Comparison of ENCODE assay signal across 12 mouse cellular contexts in the genomic region with DNA sequence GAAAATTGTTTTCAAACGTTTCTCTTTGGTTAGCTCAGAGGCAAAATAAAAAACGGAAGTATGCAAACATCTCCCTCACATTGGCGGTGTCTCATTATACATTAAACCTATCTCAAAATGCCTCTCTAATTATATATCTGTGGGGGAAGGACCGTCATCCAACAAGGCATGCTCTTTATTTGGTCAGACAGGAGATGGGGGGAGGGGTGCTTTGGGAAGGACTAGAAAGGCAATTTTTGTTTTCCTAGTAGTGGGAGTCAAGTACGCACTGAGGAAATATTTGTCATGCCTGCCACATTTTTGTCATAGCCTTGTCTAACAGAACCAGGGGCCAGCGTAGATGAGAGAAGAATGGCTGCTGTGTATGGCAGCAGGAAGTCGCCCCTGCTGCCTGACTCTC. TPM values are rescaled to one million over a fixed set of nuclear protein-coding genes. Genes with fewer than 3 reads are reported as not detected.
DNase-seq lines count a peak whose midpoint lies in the region; ATAC-seq lines count a peak whose summit lies in the region.
"Had no signal": no experiment of that assay in that cellular context is flagged by ENCODE, and none has a peak within 500 bp of the region (broad histone marks: within the 10 kb centered on the region; RNA-seq: fewer than 3 reads in every experiment).

A gene (minus strand): TSS at position 101 of the 400 bp plus-strand sequence.

- H3K4me2 ChIP-seq in embryonic facial prominence, embryonic 11.5 days (ENCODE audit: low read depth, low read length) = no peak within 1 kb of the TSS
- no peak within 1 kb of the TSS for H3K4me2 ChIP-seq in lung, embryonic 15.5 days
- H3K4me2 ChIP-seq: hindbrain, embryonic 14.5 days had no signal

- no peak within 1 kb of the TSS for H3K9ac ChIP-seq in embryonic facial prominence, embryonic 11.5 days (replicated peaks; ENCODE audit: low read length)
- no peak within 1 kb of the TSS for H3K9ac ChIP-seq in lung, embryonic 15.5 days
- H3K9ac ChIP-seq: hindbrain, embryonic 14.5 days had no signal

- intact Hi-C loops in left cerebral cortex, postnatal 14 days (cut with DNase I) = no loop called here

- H3K36me3 ChIP-seq in embryonic facial prominence, embryonic 11.5 days (replicated peaks; ENCODE audit: control insufficient read depth, insufficient read depth, low read depth, low read length) = no peaks in the 10 kb centered on the region
- H3K36me3 ChIP-seq in embryonic facial prominence, embryonic 10.5 days (replicated peaks) = no peaks in the 10 kb centered on the region
- no peaks in the 10 kb centered on the region for H3K36me3 ChIP-seq in lung, embryonic 15.5 days

- WGBS in embryonic facial prominence, embryonic 11.5 days = 46% methylated on average over 7 of the region's 7 CpGs
- WGBS in embryonic facial prominence, embryonic 10.5 days = 53% methylated on average over 7 of the region's 7 CpGs
- 36% methylated on average over 7 of the region's 7 CpGs for WGBS in lung, embryonic 15.5 days

- H3K9me3 ChIP-seq in embryonic facial prominence, embryonic 11.5 days (replicated peaks; ENCODE audit: control insufficient read depth, low read length) = no peaks in the 10 kb centered on the region
- H3K9me3 ChIP-seq in embryonic facial prominence, embryonic 10.5 days = no peaks in the 10 kb centered on the region
- H3K9me3 ChIP-seq in lung, embryonic 15.5 days = no peaks in the 10 kb centered on the region

- no peak within 1 kb of the TSS for H3K4me3 ChIP-seq in embryonic facial prominence, embryonic 11.5 days (ENCODE audit: low read depth, low read length)
- H3K4me3 ChIP-seq in embryonic facial prominence, embryonic 10.5 days = no peak within 1 kb of the TSS
- H3K4me3 ChIP-seq in lung, embryonic 15.5 days = no peak within 1 kb of the TSS
- H3K4me3 ChIP-seq: myocyte had no signal

- peak; percentile 17 for DNase-seq in embryonic facial prominence, embryonic 11.5 days (ENCODE audit: low spot score)
- DNase-seq in embryonic facial prominence, embryonic 10.5 days (ENCODE audit: low spot score) = no peak
- DNase-seq in lung, adult 18-20 months = no peak
- DNase-seq in gastrocnemius, postnatal 25 days = no peak
- no peak for DNase-seq in left cerebral cortex, postnatal 14 days (ENCODE audit: low spot score in 2 of 2)
- DNase-seq in kidney, postnatal 25 days = no peak
- no peak for DNase-seq in ovary, adult 18-20 months (ENCODE audit: low spot score)
- DNase-seq: cerebellum, adult 9-11 months; spleen, adult 18-20 months had no signal

- H3K4me1 ChIP-seq in embryonic facial prominence, embryonic 11.5 days (ENCODE audit: control insufficient read depth, insufficient read depth, low read length) = no peaks in the 10 kb centered on the region
- peaks cover 8% of the 10 kb centered on the region for H3K4me1 ChIP-seq in embryonic facial prominence, embryonic 10.5 days
- 0 out of 2 replicates have a peak, but pooled peaks cover 3% of the 10 kb centered on the region for H3K4me1 ChIP-seq in lung, embryonic 15.5 days

- no peaks in the 10 kb centered on the region for H3K27me3 ChIP-seq in embryonic facial prominence, embryonic 11.5 days (ENCODE audit: control insufficient read depth, insufficient read depth, low read length)
- no peaks in the 10 kb centered on the region for H3K27me3 ChIP-seq in embryonic facial prominence, embryonic 10.5 days (replicated peaks; ENCODE audit: low read depth, poor library complexity, severe bottlenecking)
- no peaks in the 10 kb centered on the region for H3K27me3 ChIP-seq in lung, embryonic 15.5 days

- no peak within 1 kb of the TSS for H3K27ac ChIP-seq in embryonic facial prominence, embryonic 11.5 days (replicated peaks; ENCODE audit: low read depth, low read length)
- no peak within 1 kb of the TSS for H3K27ac ChIP-seq in embryonic facial prominence, embryonic 10.5 days (replicated peaks)
- no peak within 1 kb of the TSS for H3K27ac ChIP-seq in lung, embryonic 15.5 days
- H3K27ac ChIP-seq: hindbrain, embryonic 14.5 days had no signal

- ATAC-seq in embryonic facial prominence, embryonic 11.5 days (replicated peaks; ENCODE audit: insufficient number of reproducible peaks, low FRiP score, low TSS enrichment, low read depth) = no peak
- ATAC-seq in lung, embryonic 15.5 days (ENCODE audit: borderline replicate concordance, extremely low read depth, low FRiP score, low TSS enrichment) = no peak

RNA-seq across cellular contexts. Expression of the gene that starts here (rescaled TPM):
- 3.5 and 4.5 TPM in 2 replicates for polyA plus RNA-seq in embryonic facial prominence, embryonic 11.5 days (2014; fragmentation: Nextera tagmentation; extraction: Ambion mirVana)
- polyA plus RNA-seq in embryonic facial prominence, embryonic 10.5 days (2016; fragmentation: Nextera tagmentation; extraction: Ambion mirVana) = 2.9 and 3.3 TPM in 2 replicates
- 13.3 and 14.5 TPM in 2 replicates for polyA plus RNA-seq in lung, embryonic 15.5 days (2015; fragmentation: Nextera tagmentation; extraction: Ambion mirVana)
- 10 to 100 TPM; 61.3 to 87.3 TPM for total RNA-seq in gastrocnemius, postnatal 25 days (2021)
- 10 to 100 TPM; 17.8 to 20.9 TPM for total RNA-seq in left cerebral cortex, postnatal 14 days (2021)
